Mouse (Mus musculus): Measurements from ENCODE around the gene Clec11a. TPM values are rescaled to one million over a fixed set of nuclear protein-coding genes. Genes with fewer than 3 reads are reported as not detected.

Clec11a gene
- 5.0 and 6.2 TPM in 2 replicates for polyA plus RNA-seq (2012)

GRCm38 (mm10) chr7:44306516-44307240 lies at the start of gene Clec11a:
Gene Clec11a, minus strand, starts transcription at chr7:44306902.

GRCm38 (mm10) chr7:44309475-44310284 lies 3.0 kb upstream of the Clec11a start, which contains the start of gene Shank1:
Gene Shank1, plus strand, starts transcription at chr7:44310253.

GRCm38 (mm10) chr7:44261147-44261546 lies 45.6 kb downstream of the Clec11a start, which contains the start of gene Gm15517:
Gene Gm15517, plus strand, starts transcription at chr7:44261447.

GRCm38 (mm10) chr7:44257278-44257677 lies 49.4 kb downstream of the Clec11a start, which contains the start of gene Acp4:
Gene Acp4, minus strand, starts transcription at chr7:44257378.

Other genes starting within 250 kb of the Clec11a start
- not detected in 2 replicates for gene Klk1b21, start 204.6 kb downstream of the Clec11a start, polyA plus RNA-seq (2012)
- gene Klk1b22, start 194.2 kb downstream of the Clec11a start, polyA plus RNA-seq (2012): not detected in 2 replicates
- not detected in 2 replicates for gene Klk1b16, start 170.1 kb downstream of the Clec11a start, polyA plus RNA-seq (2012)
- gene Klk1b24, start 118.7 kb downstream of the Clec11a start, polyA plus RNA-seq (2012): not detected in 2 replicates
- gene Klk1b3, start 108.7 kb downstream of the Clec11a start, polyA plus RNA-seq (2012): not detected in 2 replicates
- gene Klk1b4, start 99.5 kb downstream of the Clec11a start, polyA plus RNA-seq (2012): not detected in 2 replicates
- not detected in 2 replicates for gene Klk1b5, start 91.0 kb downstream of the Clec11a start, polyA plus RNA-seq (2012)
- not detected in 2 replicates for gene Klk1, start 81.5 kb downstream of the Clec11a start, polyA plus RNA-seq (2012)
- gene Gm36864, start 70.7 kb downstream of the Clec11a start, polyA plus RNA-seq (2012): not detected in 2 replicates
- 0.34 TPM in 1 of 2 replicates, not detected in the other for gene 1700028J19Rik, start 60.2 kb downstream of the Clec11a start, polyA plus RNA-seq (2012)
- 249 and 336 TPM in 2 replicates for gene 2410002F23Rik, start 60.2 kb downstream of the Clec11a start, polyA plus RNA-seq (2012)
- gene Acp4, start 49.5 kb downstream of the Clec11a start, polyA plus RNA-seq (2012): not detected in 2 replicates
- gene Gm15517, start 45.5 kb downstream of the Clec11a start, polyA plus RNA-seq (2012): not detected in 2 replicates
- 0.90 and 0.94 TPM in 2 replicates for gene Shank1, start 3.4 kb upstream of the Clec11a start, polyA plus RNA-seq (2012)
- 1.0 and 1.1 TPM in 2 replicates for gene Syt3, start 77.2 kb upstream of the Clec11a start, polyA plus RNA-seq (2012)
- gene 1700008O03Rik, start 78.9 kb upstream of the Clec11a start, polyA plus RNA-seq (2012): 2.9 and 3.5 TPM in 2 replicates
- not detected in 2 replicates for gene Lrrc4b, start 122.1 kb upstream of the Clec11a start, polyA plus RNA-seq (2012)
- not detected in 2 replicates for gene Aspdh, start 158.5 kb upstream of the Clec11a start, polyA plus RNA-seq (2012)
- gene Josd2, start 161.1 kb upstream of the Clec11a start, polyA plus RNA-seq (2012): 226 and 232 TPM in 2 replicates
- gene Emc10, start 189.6 kb upstream of the Clec11a start, polyA plus RNA-seq (2012): 312 and 350 TPM in 2 replicates
- 4.4 and 8.6 TPM in 2 replicates for gene Fam71e1, start 189.7 kb upstream of the Clec11a start, polyA plus RNA-seq (2012)
- 0.10 and 0.13 TPM in 2 replicates for gene Mybpc2, start 217.8 kb upstream of the Clec11a start, polyA plus RNA-seq (2012)
- gene Spib, start 225.2 kb upstream of the Clec11a start, polyA plus RNA-seq (2012): 5.7 and 20.9 TPM in 2 replicates
- 269 and 288 TPM in 2 replicates for gene Pold1, start 241.9 kb upstream of the Clec11a start, polyA plus RNA-seq (2012)
- gene Nr1h2, start 247.0 kb upstream of the Clec11a start, polyA plus RNA-seq (2012): 429 and 491 TPM in 2 replicates

All from megakaryocyte-erythroid progenitor cell, adult 5 weeks (primary cell).